Mouse (Mus musculus) heart, embryonic 16.5 days (tissue): ENCODE data around the gene Tenm3. TPM values are rescaled to one million over a fixed set of nuclear protein-coding genes. Genes with fewer than 3 reads are reported as not detected.
A peak's percentile ranks its signal among the peaks of the same experiment; 100 is the strongest.

ENCODE experiments used
- ATAC-seq: fragments of 200-750 bp; cut with Nextera tagmentation; replicated peaks from 2 replicates; pipeline ENCODE4 v1.8.0; 2017; ENCODE audit warnings: moderate number of reproducible peaks; ENCODE audit not compliant: insufficient read depth, low FRiP score; ENCODE audit errors: extremely low read depth
- H3K27ac ChIP-seq: fragments of 300-500 bp; sonication (generic); 2 replicates; pipeline ENCODE4 v1.5.1; 2014; ENCODE audit warnings: mild to moderate bottlenecking, low read length, control low read depth, moderate library complexity
- H3K27me3 ChIP-seq: fragments of 300-500 bp; sonication (generic); 2 replicates; pipeline ENCODE4 v1.6.1; 2014; ENCODE audit warnings: low read length, mixed read lengths; ENCODE audit not compliant: control insufficient read depth, insufficient read depth
- H3K36me3 ChIP-seq: fragments of 300-500 bp; sonication (generic); 2 replicates; pipeline ENCODE4 v1.6.1; 2014; ENCODE audit not compliant: control insufficient read depth, insufficient read depth
- H3K4me1 ChIP-seq: fragments of 300-500 bp; sonication (generic); 2 replicates; pipeline ENCODE4 v1.6.1; 2014; ENCODE audit warnings: low read length, mixed read lengths; ENCODE audit not compliant: control insufficient read depth, insufficient read depth
- H3K4me2 ChIP-seq: fragments of 300-500 bp; sonication (generic); 2 replicates; pipeline ENCODE4 v1.6.1; 2014; ENCODE audit warnings: low read depth, mild to moderate bottlenecking, control low read depth, low read length
- H3K4me3 ChIP-seq: fragments of 300-500 bp; sonication (generic); 2 replicates; pipeline ENCODE4 v1.5.1; 2014; ENCODE audit warnings: mild to moderate bottlenecking, control low read depth, low read length
- H3K9ac ChIP-seq: fragments of 300-500 bp; sonication (generic); 2 replicates; pipeline ENCODE4 v1.6.1; 2014; ENCODE audit warnings: low read length, control low read depth
- H3K9me3 ChIP-seq: fragments of 300-500 bp; sonication (generic); replicated peaks from 2 replicates; pipeline ENCODE4 v1.6.1; 2016; ENCODE audit warnings: low read length; ENCODE audit not compliant: control insufficient read depth
- WGBS: fragments of 180-500 bp; shearing (Covaris S2); extraction: QIAGEN DNeasy Blood & Tissue Kit; methylation state at CpG from one replicate; pipeline ENCODE4 v1.1.7; 2014; 5-methylcytosine and 5-hydroxymethylcytosine counted together
- polyA plus RNA-seq: library from polyadenylated mRNA; unstranded; fragments of >200 nt; fragmentation: Nextera tagmentation; extraction: Ambion mirVana; gene quantifications from 2 replicates; pipeline ENCODE4 v1.2.1, GENCODE M21; 2015

Gene Tenm3
- polyA plus RNA-seq, 1 experiment from 2014 or later = 4.5 TPM

DNA sequence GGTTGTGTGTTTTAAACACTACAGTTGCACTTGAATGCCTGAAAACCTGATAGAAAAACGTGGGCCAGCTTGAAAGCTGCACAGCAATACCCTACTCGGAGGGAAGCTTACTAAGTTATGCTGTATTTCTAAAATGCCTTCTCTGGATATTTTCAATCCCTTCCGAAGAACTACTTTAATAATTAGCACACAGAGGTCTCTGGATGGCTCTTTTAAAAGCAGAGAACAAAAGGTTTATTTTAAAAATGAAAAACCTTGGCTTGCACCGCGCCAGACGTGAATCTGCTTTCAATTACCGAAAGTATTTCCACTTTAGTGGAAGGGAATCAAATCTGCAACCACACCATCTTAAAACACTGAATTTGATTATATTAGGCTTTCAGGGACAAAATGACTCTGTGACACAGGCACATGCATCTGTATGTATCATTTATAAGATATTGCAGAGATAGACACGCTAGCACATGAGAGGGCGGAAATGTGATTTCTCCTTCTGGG, 289.9 kb downstream of the Tenm3 start:
- ATAC-seq = no peak
- H3K27ac ChIP-seq = no peak overlapping the region

DNA sequence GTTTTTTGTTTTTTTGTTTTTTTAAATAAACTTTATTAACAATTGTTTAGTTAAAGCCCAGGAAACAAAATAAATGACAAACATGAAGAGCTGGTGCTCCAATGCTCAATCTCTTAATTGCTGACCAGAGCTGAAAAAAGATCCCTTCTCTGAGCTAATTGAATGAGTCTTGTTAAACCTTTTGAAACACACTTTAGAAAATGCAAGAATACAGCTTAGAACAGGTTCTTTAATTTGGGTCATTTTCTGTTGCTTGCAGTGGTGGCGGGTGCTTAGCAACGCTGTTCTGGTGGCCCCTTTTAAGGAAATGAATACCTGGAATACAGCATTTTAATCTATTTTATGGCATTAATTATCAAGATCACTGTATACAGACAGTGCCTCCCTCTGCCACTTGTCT, 291.4 kb downstream of the Tenm3 start:
- H3K9ac ChIP-seq = no peak overlapping the region
- ATAC-seq = no peak
- H3K27me3 ChIP-seq = peaks cover 6% of the 10 kb centered on the region
- no peaks in the 10 kb centered on the region for H3K36me3 ChIP-seq
- no peak overlapping the region for H3K4me3 ChIP-seq
- H3K4me1 ChIP-seq = peaks cover 2% of the 10 kb centered on the region; the same call in 1 of the 2 replicates
- WGBS = 73% methylated on average over 2 of the region's 2 CpGs
- no peak overlapping the region for H3K27ac ChIP-seq
- no peaks in the 10 kb centered on the region for H3K9me3 ChIP-seq
- no peak overlapping the region for H3K4me2 ChIP-seq

More for the DNA sequence above, 289.9 kb downstream of the Tenm3 start:
- peak overlapping the region; percentile 68 for H3K4me3 ChIP-seq
- WGBS = 2% methylated on average over 9 of the region's 9 CpGs
- peaks cover 6% of the 10 kb centered on the region for H3K27me3 ChIP-seq
- peak overlapping the region; percentile 90 for H3K4me2 ChIP-seq
- H3K9me3 ChIP-seq = no peaks in the 10 kb centered on the region
- H3K4me1 ChIP-seq = peaks cover 2% of the 10 kb centered on the region; the same call in 1 of the 2 replicates
- H3K9ac ChIP-seq = peak overlapping the region; percentile 83
- no peaks in the 10 kb centered on the region for H3K36me3 ChIP-seq

DNA sequence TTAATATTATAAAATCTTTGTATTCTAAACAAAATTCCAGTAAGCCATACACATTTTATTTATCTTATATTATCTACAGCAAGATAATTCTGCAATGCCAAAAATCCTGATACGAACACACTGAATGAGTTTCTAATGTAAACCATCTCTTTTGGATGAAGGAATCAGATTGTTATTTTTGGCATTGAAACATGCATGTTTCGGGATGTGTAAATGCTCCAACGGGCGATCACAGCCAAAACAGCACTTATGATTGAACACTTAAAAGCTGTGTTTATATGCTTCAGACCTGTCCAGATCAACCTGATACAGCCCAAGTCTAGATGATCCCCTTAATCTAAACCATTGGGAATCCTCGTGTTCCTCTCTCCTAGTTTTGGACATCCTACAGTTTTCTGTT, 292.4 kb downstream of the Tenm3 start:
- no peak overlapping the region for H3K4me2 ChIP-seq
- H3K27ac ChIP-seq = no peak overlapping the region
- WGBS = 57% methylated on average over 5 of the region's 5 CpGs
- H3K36me3 ChIP-seq = no peaks in the 10 kb centered on the region
- ATAC-seq = no peak
- no peak overlapping the region for H3K4me3 ChIP-seq
- H3K9me3 ChIP-seq = no peaks in the 10 kb centered on the region
- H3K4me1 ChIP-seq = peaks cover 2% of the 10 kb centered on the region; the same call in 1 of the 2 replicates
- no peaks in the 10 kb centered on the region for H3K27me3 ChIP-seq
- H3K9ac ChIP-seq = no peak overlapping the region

DNA sequence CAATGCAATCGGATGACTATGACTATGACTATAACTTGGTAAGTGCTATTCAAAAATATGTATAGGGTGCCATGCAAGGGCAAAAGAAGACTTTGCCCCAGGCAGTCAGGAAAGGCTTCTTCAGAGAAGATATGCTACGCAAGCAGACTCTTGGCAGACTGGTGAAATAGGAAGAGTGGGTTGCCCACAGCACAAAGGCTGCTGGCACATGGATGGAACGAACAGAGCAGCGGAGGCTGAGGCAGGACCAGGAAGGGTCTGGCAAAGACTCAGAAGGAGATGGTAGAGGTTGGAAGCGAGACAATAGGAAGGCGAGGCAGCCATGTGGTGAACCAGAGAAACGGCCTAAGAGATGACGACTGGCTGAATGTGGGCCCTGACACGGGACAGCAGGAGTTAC, 294.8 kb downstream of the Tenm3 start:
- no peak overlapping the region for H3K27ac ChIP-seq
- H3K9ac ChIP-seq = no peak overlapping the region
- H3K27me3 ChIP-seq = no peaks in the 10 kb centered on the region
- H3K36me3 ChIP-seq = no peaks in the 10 kb centered on the region
- no peak overlapping the region for H3K4me2 ChIP-seq
- WGBS = 90% methylated on average over 9 of the region's 9 CpGs
- no peak overlapping the region for H3K4me3 ChIP-seq
- H3K9me3 ChIP-seq = no peaks in the 10 kb centered on the region
- ATAC-seq = no peak
- no peaks in the 10 kb centered on the region for H3K4me1 ChIP-seq

DNA sequence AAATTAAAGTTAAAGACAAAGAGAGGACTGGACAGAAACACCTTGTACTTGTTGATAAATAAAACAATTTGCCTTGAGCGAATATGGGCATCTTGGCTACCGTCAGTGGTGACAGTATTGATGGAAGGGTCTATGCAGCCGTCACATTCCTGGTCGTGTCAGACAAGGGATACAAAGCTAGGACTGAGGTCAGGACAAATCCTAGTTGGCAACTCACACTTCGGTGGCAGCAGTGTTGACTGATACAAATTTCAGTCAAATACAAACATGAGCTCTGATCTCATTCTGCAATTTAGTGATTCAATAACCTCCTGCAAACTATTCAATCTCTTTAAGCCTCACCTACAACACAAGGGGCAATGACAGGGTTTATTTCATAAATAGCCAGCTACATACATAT, 298.1 kb downstream of the Tenm3 start:
- Histone ChIP-seq H3K27ac (no peak overlapping the region), H3K4me1 (no peaks in the 10 kb centered on the region), H3K9ac (no peak overlapping the region), H3K9me3 (no peaks in the 10 kb centered on the region), H3K27me3 (no peaks in the 10 kb centered on the region), H3K36me3 (no peaks in the 10 kb centered on the region), H3K4me2 (no peak overlapping the region), H3K4me3 (no peak overlapping the region)
- no peak for ATAC-seq
- 65% methylated on average over 5 of the region's 5 CpGs for whole genome bisulfite sequencing

DNA sequence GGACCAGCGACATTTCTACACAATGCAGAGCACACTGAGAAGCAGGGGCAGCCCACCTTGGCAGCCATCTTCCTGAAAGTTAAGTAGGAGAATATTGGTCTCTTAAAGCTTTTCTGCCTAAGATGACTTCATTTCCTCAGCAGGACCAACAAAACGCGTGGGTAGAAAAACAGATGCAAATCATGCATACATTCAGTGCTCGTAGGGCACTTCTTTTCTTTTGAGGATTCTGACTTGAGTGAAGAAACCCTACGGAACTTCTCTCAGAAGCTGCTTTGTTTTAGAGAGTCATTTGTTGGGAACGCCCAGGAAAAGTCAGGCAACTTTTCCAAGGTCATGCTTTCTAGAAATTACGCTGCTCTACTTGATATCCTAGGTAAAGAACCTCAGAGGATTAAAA, 298.9 kb downstream of the Tenm3 start:
- no peaks in the 10 kb centered on the region for H3K36me3 ChIP-seq
- no peak overlapping the region for H3K4me3 ChIP-seq
- H3K9me3 ChIP-seq = no peaks in the 10 kb centered on the region
- WGBS = 81% methylated on average over 7 of the region's 7 CpGs
- no peak overlapping the region for H3K27ac ChIP-seq
- H3K4me1 ChIP-seq = no peaks in the 10 kb centered on the region
- no peak for ATAC-seq
- no peak overlapping the region for H3K9ac ChIP-seq
- H3K27me3 ChIP-seq = no peaks in the 10 kb centered on the region
- no peak overlapping the region for H3K4me2 ChIP-seq

DNA sequence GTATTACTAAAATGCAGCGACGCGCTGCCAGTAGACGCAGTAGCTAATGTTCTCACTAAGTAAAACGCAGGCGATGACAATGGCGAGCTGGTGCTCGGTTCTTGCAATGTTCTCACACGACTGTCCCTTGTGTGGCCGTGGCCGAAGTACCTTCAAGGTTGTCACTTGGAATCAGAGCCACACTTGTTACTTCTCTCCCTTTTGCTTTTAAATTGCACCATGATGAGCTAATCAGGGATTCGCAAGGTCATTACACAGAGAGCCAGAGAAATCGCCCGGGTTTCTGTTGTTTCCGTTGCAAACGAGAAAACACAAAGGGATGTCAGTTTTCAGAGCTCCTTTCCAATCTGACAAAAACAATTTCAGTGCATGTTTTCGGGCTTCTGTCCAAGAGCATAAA, 301.6 kb downstream of the Tenm3 start:
- Histone ChIP-seq H3K9ac (no peak overlapping the region), H3K4me2 (no peak overlapping the region), H3K9me3 (no peaks in the 10 kb centered on the region), H3K4me1 (no peaks in the 10 kb centered on the region), H3K36me3 (no peaks in the 10 kb centered on the region), H3K27me3 (no peaks in the 10 kb centered on the region), H3K27ac (no peak overlapping the region), H3K4me3 (no peak overlapping the region)
- 82% methylated on average over 17 of the region's 17 CpGs for WGBS
- ATAC-seq = no peak

DNA sequence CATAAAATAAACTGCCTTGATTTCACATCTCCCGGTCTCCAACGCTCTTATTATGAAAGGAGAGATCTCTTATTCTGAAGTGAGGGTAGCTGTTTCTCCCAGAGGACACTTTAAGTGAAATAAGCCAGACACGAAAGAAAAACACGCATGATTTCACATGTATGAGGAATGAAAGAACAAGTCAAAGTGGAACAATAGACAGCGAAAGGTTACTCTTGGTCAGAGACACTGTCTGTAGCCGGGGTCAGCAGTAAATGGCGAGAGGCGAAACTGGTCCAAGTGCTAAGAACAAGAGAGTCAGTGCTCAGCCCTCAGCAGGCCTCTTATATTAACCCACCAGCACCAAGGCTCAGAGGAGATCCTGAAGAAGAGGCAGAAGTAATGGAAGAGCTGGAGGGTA, 302.9 kb downstream of the Tenm3 start:
- ATAC-seq = no peak
- 61% methylated on average over 8 of the region's 8 CpGs for WGBS
- Histone ChIP-seq H3K27ac (no peak overlapping the region), H3K27me3 (no peaks in the 10 kb centered on the region), H3K9me3 (no peaks in the 10 kb centered on the region), H3K4me2 (no peak overlapping the region), H3K4me3 (no peak overlapping the region), H3K9ac (no peak overlapping the region), H3K4me1 (no peaks in the 10 kb centered on the region), H3K36me3 (no peaks in the 10 kb centered on the region)

DNA sequence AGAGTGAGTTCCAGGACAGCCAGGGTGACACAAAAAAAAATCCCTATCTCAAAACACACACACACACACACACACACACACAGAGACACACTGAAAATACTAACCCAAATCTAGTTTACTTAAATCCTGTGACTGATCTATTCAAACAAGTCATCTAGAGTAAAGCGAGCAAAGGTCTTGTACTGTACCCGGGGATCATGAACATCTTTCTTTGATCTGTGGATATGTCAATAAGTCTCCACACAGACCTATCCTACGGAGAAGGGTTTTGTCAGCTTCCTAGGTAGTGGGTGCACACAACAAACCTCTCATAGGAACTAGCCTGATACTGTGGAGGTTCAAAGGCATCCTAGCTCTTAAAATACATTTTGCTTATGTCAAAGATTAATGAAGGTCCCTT, 307.9 kb downstream of the Tenm3 start:
- no peaks in the 10 kb centered on the region for H3K4me1 ChIP-seq
- H3K27me3 ChIP-seq = no peaks in the 10 kb centered on the region
- no peaks in the 10 kb centered on the region for H3K36me3 ChIP-seq
- H3K9ac ChIP-seq = no peak overlapping the region
- 92% methylated on average over 3 of the region's 3 CpGs for WGBS
- no peaks in the 10 kb centered on the region for H3K9me3 ChIP-seq
- ATAC-seq = no peak
- H3K4me3 ChIP-seq = no peak overlapping the region
- H3K27ac ChIP-seq = no peak overlapping the region
- no peak overlapping the region for H3K4me2 ChIP-seq
